Mouse (Mus musculus) kidney, postnatal 36 days (tissue): ENCODE results near the gene Gm14085.

Experiments used
- DNase-seq, 2 experiments: peaks; one replicate each; pipeline ENCODE4 v3.0.0; 2021 to 2022; ENCODE audit warnings: mixed read lengths in 2 of 2

Gm14085 gene

GRCm38 (mm10) chr2:122562251-122562650 lies 77.5 kb downstream of the Gm14085 start:
- no peak for DNase-seq

- peak; percentile 39 to 86 for DNase-seq
Measured at GRCm38 (mm10) chr2:122569439-122569838, 84.7 kb downstream of the Gm14085 start.

GRCm38 (mm10) chr2:122570430-122570829 lies 85.7 kb downstream of the Gm14085 start:
- no peak for DNase-seq

- DNase-seq, result no peak
Measured at GRCm38 (mm10) chr2:122571326-122571725, 86.6 kb downstream of the Gm14085 start.

- DNase-seq, result no peak
Measured at GRCm38 (mm10) chr2:122572438-122572837, 87.7 kb downstream of the Gm14085 start.

GRCm38 (mm10) chr2:122575470-122575869 lies 90.7 kb downstream of the Gm14085 start:
- peak; percentile 84 to 89 for DNase-seq

- no peak for DNase-seq
Measured at GRCm38 (mm10) chr2:122576295-122576694, 91.6 kb downstream of the Gm14085 start.

- DNase-seq, result peak; percentile 28 to 51
Measured at GRCm38 (mm10) chr2:122577316-122577715, 92.6 kb downstream of the Gm14085 start.
